Mouse (Mus musculus) lung, embryonic 15.5 days (tissue): ENCODE data around the gene Nfic. TPM values are rescaled to one million over a fixed set of nuclear protein-coding genes. Genes with fewer than 3 reads are reported as not detected.
A peak's percentile ranks its signal among the peaks of the same experiment; 100 is the strongest.

Experiments used
- ATAC-seq: fragments of 200-750 bp; cut with Nextera tagmentation; 2 replicates; pipeline ENCODE4 v1.8.0; 2017; ENCODE audit warnings: moderate number of reproducible peaks, borderline replicate concordance; ENCODE audit not compliant: low FRiP score, low TSS enrichment; ENCODE audit errors: extremely low read depth
- H3K27ac ChIP-seq: fragments of 300-500 bp; sonication (generic); 2 replicates; pipeline ENCODE4 v1.5.1; 2015; ENCODE audit warnings: moderate library complexity, mild to moderate bottlenecking, inconsistent platforms
- H3K27me3 ChIP-seq: fragments of 300-500 bp; sonication (generic); 2 replicates; pipeline ENCODE4 v1.6.1; 2015; ENCODE audit warnings: inconsistent platforms
- H3K36me3 ChIP-seq: fragments of 300-500 bp; sonication (generic); 2 replicates; pipeline ENCODE4 v1.6.1; 2015; ENCODE audit warnings: inconsistent platforms
- H3K4me1 ChIP-seq: fragments of 300-500 bp; sonication (generic); 2 replicates; pipeline ENCODE4 v1.6.1; 2015; ENCODE audit warnings: inconsistent platforms
- H3K4me2 ChIP-seq: fragments of 300-500 bp; sonication (generic); 2 replicates; pipeline ENCODE4 v1.6.1; 2015; ENCODE audit warnings: inconsistent platforms, mild to moderate bottlenecking, moderate library complexity
- H3K4me3 ChIP-seq: fragments of 300-500 bp; sonication (generic); 2 replicates; pipeline ENCODE4 v1.5.1; 2015; ENCODE audit warnings: mild to moderate bottlenecking, inconsistent platforms
- H3K9ac ChIP-seq: fragments of 300-500 bp; sonication (generic); 2 replicates; pipeline ENCODE4 v1.6.1; 2015; ENCODE audit warnings: inconsistent platforms
- H3K9me3 ChIP-seq: fragments of 300-500 bp; sonication (generic); 2 replicates; pipeline ENCODE4 v1.6.1; 2016; ENCODE audit warnings: inconsistent platforms
- WGBS: fragments of 180-500 bp; shearing (Covaris S2); methylation state at CpG from one replicate; pipeline ENCODE4 v1.1.7; 2015; 5-methylcytosine and 5-hydroxymethylcytosine counted together
- polyA plus RNA-seq: library from polyadenylated mRNA; unstranded; fragments of >200 nt; fragmentation: Nextera tagmentation; extraction: Ambion mirVana; gene quantifications from 2 replicates; pipeline ENCODE4 v1.2.1, GENCODE M21; 2015

Gene Nfic
- polyA plus RNA-seq, 1 experiment from 2014 or later, result 86.0 TPM

DNA sequence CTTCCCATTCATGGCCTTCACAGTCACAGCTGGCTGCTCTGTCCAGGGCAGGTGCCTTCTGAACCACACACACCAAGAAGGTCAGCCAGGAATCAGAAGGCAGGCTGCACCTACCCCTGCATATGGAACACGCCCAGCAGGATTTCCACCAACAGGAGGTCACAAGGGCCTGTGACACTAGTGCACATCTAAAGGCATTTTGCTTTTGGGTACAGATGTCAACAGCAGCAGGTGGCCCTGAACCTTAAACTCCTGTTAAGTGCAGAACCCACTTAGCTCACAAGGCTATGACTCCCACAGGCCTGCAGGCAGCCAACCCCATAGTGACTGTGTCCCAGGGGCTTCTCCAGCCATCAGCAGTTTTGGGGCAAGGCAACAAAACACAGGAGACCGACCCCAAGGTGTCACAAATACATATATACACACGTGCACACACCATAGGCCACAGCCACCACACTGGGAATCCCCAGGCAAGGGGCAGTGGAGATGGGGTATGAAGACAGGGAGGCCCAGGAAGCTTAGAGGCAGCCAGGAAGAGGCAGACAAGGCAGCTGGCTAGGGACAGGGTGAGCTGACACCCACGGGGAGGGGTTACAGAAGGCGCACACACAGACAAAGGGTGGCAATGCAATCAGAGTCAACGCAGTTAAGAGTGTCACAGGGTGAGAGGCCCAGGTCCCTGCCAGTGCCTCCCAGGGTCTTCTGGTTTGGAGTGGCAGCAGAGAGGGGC, 88.8 kb downstream of the Nfic start:
- Histone ChIP-seq H3K27ac (no peak overlapping the region), H3K4me1 (peaks cover 40% of the 10 kb centered on the region), H3K36me3 (peaks cover 50% of the 10 kb centered on the region)

GRCm38 (mm10) chr10:81365672-81366476, 89.6 kb downstream of the Nfic start, which contains the start of gene 4930404N11Rik:
4930404N11Rik (minus strand) TSS chr10:81365816.
- Histone ChIP-seq H3K27ac (0 out of 2 replicates have a peak within 1 kb of the TSS, but pooled peaks have one; percentile 12), H3K4me2 (peak within 1 kb of the TSS; percentile 59), H3K9me3 (no peaks in the 10 kb centered on the region), H3K27me3 (peaks cover 6% of the 10 kb centered on the region; the same call in 1 of the 2 replicates), H3K9ac (no peak within 1 kb of the TSS), H3K4me3 (peak within 1 kb of the TSS; percentile 28), H3K36me3 (peaks cover 45% of the 10 kb centered on the region), H3K4me1 (peaks cover 48% of the 10 kb centered on the region)
- ATAC-seq, result no peak
- 22% methylated on average over 12 of the region's 12 CpGs for WGBS

More for the DNA sequence above, 88.8 kb downstream of the Nfic start:
- Histone ChIP-seq H3K9ac (no peak overlapping the region), H3K4me2 (no peak overlapping the region), H3K9me3 (no peaks in the 10 kb centered on the region), H3K27me3 (peaks cover 6% of the 10 kb centered on the region; the same call in 1 of the 2 replicates), H3K4me3 (no peak overlapping the region)
- ATAC-seq, result no peak
- WGBS, result 58% methylated on average over 6 of the region's 6 CpGs

GRCm38 (mm10) chr10:81365073-81365472, 90.4 kb downstream of the Nfic start:
- peaks cover 6% of the 10 kb centered on the region; the same call in 1 of the 2 replicates for H3K27me3 ChIP-seq
- WGBS, result 31% methylated on average over 4 of the region's 4 CpGs
- peaks cover 37% of the 10 kb centered on the region for H3K36me3 ChIP-seq
- peaks cover 54% of the 10 kb centered on the region for H3K4me1 ChIP-seq
- no peaks in the 10 kb centered on the region for H3K9me3 ChIP-seq
- ATAC-seq, result no peak
- H3K27ac ChIP-seq, result 0 out of 2 replicates have a peak overlapping the region, but pooled peaks have one; percentile 12
- H3K9ac ChIP-seq, result no peak overlapping the region
- H3K4me3 ChIP-seq, result no peak overlapping the region
- H3K4me2 ChIP-seq, result 0 out of 2 replicates have a peak overlapping the region, but pooled peaks have one; percentile 59

DNA sequence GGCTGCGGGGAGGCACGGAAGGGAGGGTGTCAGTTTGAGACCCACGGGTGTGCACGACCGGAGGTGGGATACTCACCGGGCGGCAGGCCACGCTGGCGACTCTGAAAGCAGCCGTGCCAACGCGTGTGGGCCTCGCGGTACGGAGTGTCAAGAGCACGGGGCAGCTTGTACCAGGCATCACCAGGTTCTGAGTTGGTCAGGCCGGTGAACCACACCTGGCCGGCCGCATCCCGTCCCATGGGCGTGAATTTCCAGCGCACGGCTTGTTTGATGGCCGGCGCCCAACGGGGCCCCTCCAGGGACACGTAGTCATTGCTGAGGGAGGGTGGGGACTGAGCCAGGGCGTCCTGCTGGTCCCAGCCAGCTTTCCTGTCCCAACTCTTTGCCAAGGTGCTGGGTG, 90.8 kb downstream of the Nfic start:
- H3K27me3 ChIP-seq, result peaks cover 6% of the 10 kb centered on the region; the same call in 1 of the 2 replicates
- peak overlapping the region; percentile 28 for H3K4me3 ChIP-seq
- peaks cover 33% of the 10 kb centered on the region for H3K36me3 ChIP-seq
- H3K9ac ChIP-seq, result peak overlapping the region; percentile 15; the same call in 1 of the 2 replicates
- H3K9me3 ChIP-seq, result no peaks in the 10 kb centered on the region
- peaks cover 58% of the 10 kb centered on the region for H3K4me1 ChIP-seq
- H3K4me2 ChIP-seq, result peak overlapping the region; percentile 59
- H3K27ac ChIP-seq, result 0 out of 2 replicates have a peak overlapping the region, but pooled peaks have one; percentile 12
- ATAC-seq, result 0 out of 2 replicates have a peak, but pooled peaks have one; percentile 7
- 7% methylated on average over 28 of the region's 28 CpGs for WGBS

GRCm38 (mm10) chr10:81363436-81364346, 91.7 kb downstream of the Nfic start:
- WGBS, result 8% methylated on average over 54 of the region's 54 CpGs
- H3K4me2 ChIP-seq, result peak overlapping the region; percentile 59
- peaks cover 66% of the 10 kb centered on the region for H3K4me1 ChIP-seq
- ATAC-seq, result no peak
- peaks cover 6% of the 10 kb centered on the region; the same call in 1 of the 2 replicates for H3K27me3 ChIP-seq
- H3K36me3 ChIP-seq, result peaks cover 24% of the 10 kb centered on the region
- H3K4me3 ChIP-seq, result peak overlapping the region; percentile 28
- H3K9ac ChIP-seq, result peak overlapping the region; percentile 12; the same call in 1 of the 2 replicates
- peak overlapping the region; percentile 88 for H3K27ac ChIP-seq
- no peaks in the 10 kb centered on the region for H3K9me3 ChIP-seq

DNA sequence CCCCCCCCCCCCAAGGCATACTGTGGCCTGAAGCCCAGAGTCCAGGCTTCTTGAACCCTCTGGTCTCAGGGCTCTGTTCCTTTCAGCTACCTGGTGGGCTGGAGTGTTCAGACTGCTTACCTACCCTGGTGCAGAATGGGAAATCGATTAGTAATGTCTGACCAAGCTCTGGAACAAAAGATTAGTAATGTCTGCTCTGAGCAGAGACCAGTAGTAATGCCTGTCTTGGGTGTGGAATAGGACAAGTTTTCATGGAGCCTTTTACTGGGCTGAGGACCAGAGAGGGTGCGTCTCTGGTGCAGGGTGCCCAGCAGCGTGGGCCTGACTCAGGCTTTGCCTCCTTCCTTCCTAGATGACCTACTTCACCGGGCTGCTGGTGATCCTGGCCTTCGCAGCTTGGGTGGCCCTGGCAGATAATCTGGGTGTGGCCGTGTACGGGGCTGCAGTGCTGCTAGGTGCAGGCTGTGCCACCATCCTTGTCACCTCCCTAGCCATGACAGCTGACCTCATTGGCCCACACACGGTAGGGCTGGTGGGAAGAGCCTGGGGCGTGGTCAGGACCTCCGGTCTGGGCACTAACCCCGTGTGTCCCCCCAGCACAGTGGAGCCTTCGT, 93.0 kb downstream of the Nfic start:
- Histone ChIP-seq H3K4me3 (peak overlapping the region; percentile 2; the same call in 1 of the 2 replicates), H3K27me3 (peaks cover 6% of the 10 kb centered on the region; the same call in 1 of the 2 replicates), H3K9me3 (no peaks in the 10 kb centered on the region), H3K27ac (peak overlapping the region; percentile 88), H3K9ac (0 out of 2 replicates have a peak overlapping the region, but pooled peaks have one; percentile 3), H3K36me3 (peaks cover 11% of the 10 kb centered on the region), H3K4me1 (peaks cover 77% of the 10 kb centered on the region), H3K4me2 (peak overlapping the region; percentile 59)
- ATAC-seq, result peak; percentile 20; the same call in 1 of the 2 replicates
- WGBS, result 46% methylated on average over 12 of the region's 12 CpGs

DNA sequence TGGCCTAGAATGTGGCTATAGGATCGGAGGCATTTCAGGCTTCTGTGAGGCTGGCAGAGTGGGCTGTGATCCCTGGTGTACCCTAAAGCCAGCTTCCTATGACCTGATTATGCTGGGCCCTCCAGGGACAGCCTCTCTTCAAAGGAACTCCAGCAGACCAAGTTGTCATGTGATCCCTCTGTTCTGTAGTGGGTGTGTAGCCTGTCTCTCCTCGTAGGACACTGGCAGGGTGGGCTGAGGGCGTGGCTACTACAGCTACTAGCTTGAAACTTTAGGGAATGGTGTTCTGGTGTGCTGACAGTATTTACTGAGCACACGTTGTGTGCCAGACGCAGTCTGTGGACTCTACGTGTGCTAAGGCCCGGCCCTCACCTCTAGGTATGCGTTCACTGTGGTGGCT, 94.7 kb downstream of the Nfic start:
- H3K4me3 ChIP-seq, result no peak overlapping the region

DNA sequence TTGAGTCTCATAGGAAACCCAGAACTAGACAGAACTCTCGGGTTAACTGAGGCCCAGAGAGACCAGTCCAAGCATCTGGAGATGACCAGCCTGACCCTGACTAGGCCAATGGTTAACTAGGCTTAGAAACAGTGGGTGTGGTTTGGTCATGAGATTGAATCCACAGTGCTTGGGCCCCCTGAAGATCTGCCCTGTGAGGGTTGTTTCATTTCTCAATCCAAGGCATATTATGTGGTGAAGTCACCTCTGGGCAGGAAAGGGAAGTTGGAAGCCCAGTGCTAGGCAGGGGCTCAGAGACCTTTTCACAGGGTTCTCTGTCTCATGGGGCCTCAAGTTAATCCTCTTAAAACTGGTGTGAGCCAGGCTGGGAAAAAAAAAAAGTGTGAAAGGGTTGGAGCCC, 96.6 kb downstream of the Nfic start:
- Histone ChIP-seq H3K4me2 (peak overlapping the region; percentile 99), H3K9ac (no peak overlapping the region; the same call in 1 of the 2 replicates), H3K9me3 (no peaks in the 10 kb centered on the region), H3K27ac (peak overlapping the region; percentile 73), H3K4me1 (peaks cover 66% of the 10 kb centered on the region), H3K4me3 (peak overlapping the region; percentile 87), H3K27me3 (peaks cover 5% of the 10 kb centered on the region; the same call in 1 of the 2 replicates), H3K36me3 (no peaks in the 10 kb centered on the region; the same call in 1 of the 2 replicates)
- no peak for ATAC-seq
- WGBS, result 66% methylated on average over 1 of the region's 1 CpGs

More for the DNA sequence above, 94.7 kb downstream of the Nfic start:
- H3K27me3 ChIP-seq, result peaks cover 6% of the 10 kb centered on the region; the same call in 1 of the 2 replicates
- H3K9ac ChIP-seq, result 0 out of 2 replicates have a peak overlapping the region, but pooled peaks have one; percentile 3
- peak overlapping the region; percentile 3; the same call in 1 of the 2 replicates for H3K4me2 ChIP-seq
- no peak for ATAC-seq
- peak overlapping the region; percentile 35 for H3K27ac ChIP-seq
- no peaks in the 10 kb centered on the region; the same call in 1 of the 2 replicates for H3K36me3 ChIP-seq
- H3K9me3 ChIP-seq, result no peaks in the 10 kb centered on the region
- H3K4me1 ChIP-seq, result peaks cover 85% of the 10 kb centered on the region
- WGBS, result 61% methylated on average over 8 of the region's 8 CpGs

- whole genome bisulfite sequencing, result 22% methylated on average over 4 of the region's 4 CpGs
- H3K9me3 ChIP-seq, result no peaks in the 10 kb centered on the region
These were observed 97.2 kb downstream of the Nfic start for GRCm38 (mm10) chr10:81358209-81358608.

More at GRCm38 (mm10) chr10:81358209-81358608, 97.2 kb downstream of the Nfic start:
- ATAC-seq, result no peak
- Histone ChIP-seq H3K4me2 (peak overlapping the region; percentile 99), H3K9ac (peak overlapping the region; percentile 77), H3K4me1 (peaks cover 59% of the 10 kb centered on the region), H3K4me3 (peak overlapping the region; percentile 87), H3K36me3 (no peaks in the 10 kb centered on the region; the same call in 1 of the 2 replicates), H3K27ac (peak overlapping the region; percentile 73), H3K27me3 (no peaks in the 10 kb centered on the region; the same call in 1 of the 2 replicates)
